Comparison of ENCODE assay signal across 8 mouse cellular contexts in genomic region chr4:85514205-85514681, GRCm38 (mm10). TPM values are rescaled to one million over a fixed set of nuclear protein-coding genes. Genes with fewer than 3 reads are reported as not detected.
DNase-seq lines count a peak whose midpoint lies in the region; ATAC-seq and TF ChIP-seq lines count a peak whose summit lies in the region.

No protein-coding gene starts in this region.

- H3K4me2 ChIP-seq in hindbrain, postnatal 0 days (ENCODE audit: low read depth, low read length), result peak overlapping the region; percentile 99
- H3K4me2 ChIP-seq in limb, embryonic 11.5 days (ENCODE audit: low read depth, severe bottlenecking), result peak overlapping the region; percentile 95
- H3K4me2 ChIP-seq in midbrain, embryonic 12.5 days (replicated peaks), result peak overlapping the region; percentile 96
- H3K4me2 ChIP-seq in stomach, postnatal 0 days (replicated peaks; ENCODE audit: low read depth), result peak overlapping the region; percentile 81

- H3K36me3 ChIP-seq in hindbrain, postnatal 0 days (ENCODE audit: insufficient read depth, low read length), result no peaks in the 10 kb centered on the region
- no peaks in the 10 kb centered on the region for H3K36me3 ChIP-seq in limb, embryonic 11.5 days (ENCODE audit: control insufficient read depth, insufficient read depth, low read length)
- H3K36me3 ChIP-seq in midbrain, embryonic 12.5 days, result no peaks in the 10 kb centered on the region
- H3K36me3 ChIP-seq in stomach, postnatal 0 days (ENCODE audit: control insufficient read depth, insufficient read depth, low read length), result no peaks in the 10 kb centered on the region

- no peaks in the 10 kb centered on the region for H3K27me3 ChIP-seq in hindbrain, postnatal 0 days (ENCODE audit: insufficient read depth, low read length)
- H3K27me3 ChIP-seq in limb, embryonic 11.5 days (ENCODE audit: control insufficient read depth, insufficient read depth, low read length), result 0 out of 2 replicates have a peak, but pooled peaks cover 3% of the 10 kb centered on the region
- peaks cover 43% of the 10 kb centered on the region for H3K27me3 ChIP-seq in midbrain, embryonic 12.5 days
- H3K27me3 ChIP-seq in stomach, postnatal 0 days (ENCODE audit: control insufficient read depth, insufficient read depth, low read length), result no peaks in the 10 kb centered on the region; the same call in 1 of the 2 replicates

- no peak for TF ChIP-seq EP300 in stomach, postnatal 0 days (optimal IDR thresholded peaks at IDR 0.05)

- WGBS in hindbrain, postnatal 0 days, result 1% methylated on average over 33 of the region's 33 CpGs
- under 1% methylated on average over 27 of the region's 33 CpGs for WGBS in limb, embryonic 11.5 days
- WGBS in midbrain, embryonic 12.5 days, result under 1% methylated on average over 30 of the region's 33 CpGs
- under 1% methylated on average over 22 of the region's 33 CpGs for WGBS in stomach, postnatal 0 days

- peaks cover 7% of the 10 kb centered on the region; the same call in 1 of the 2 replicates for H3K4me1 ChIP-seq in hindbrain, postnatal 0 days (ENCODE audit: insufficient read depth, low read length)
- H3K4me1 ChIP-seq in limb, embryonic 11.5 days (ENCODE audit: control insufficient read depth, insufficient read depth, low read length), result peaks cover 3% of the 10 kb centered on the region; the same call in 1 of the 2 replicates
- H3K4me1 ChIP-seq in midbrain, embryonic 12.5 days, result peaks cover 9% of the 10 kb centered on the region
- no peaks in the 10 kb centered on the region for H3K4me1 ChIP-seq in stomach, postnatal 0 days (replicated peaks; ENCODE audit: control insufficient read depth, insufficient read depth)

- no peak overlapping the region for H3K27ac ChIP-seq in hindbrain, postnatal 0 days
- no peak overlapping the region for H3K27ac ChIP-seq in limb, embryonic 11.5 days (replicated peaks; ENCODE audit: low read depth, low read length)
- no peak overlapping the region for H3K27ac ChIP-seq in midbrain, embryonic 12.5 days (replicated peaks)
- H3K27ac ChIP-seq in stomach, postnatal 0 days (replicated peaks), result no peak overlapping the region

- peak overlapping the region; percentile 64 for H3K4me3 ChIP-seq in hindbrain, postnatal 0 days (ENCODE audit: low read length)
- H3K4me3 ChIP-seq in limb, embryonic 11.5 days (ENCODE audit: low read depth, low read length), result peak overlapping the region; percentile 50
- peak overlapping the region; percentile 58 for H3K4me3 ChIP-seq in midbrain, embryonic 12.5 days
- H3K4me3 ChIP-seq in stomach, postnatal 0 days (ENCODE audit: low read depth, low read length), result peak overlapping the region; percentile 48

- peak; percentile 80 for DNase-seq in Muller cell, postnatal 12 days (ENCODE audit: inconsistent ontology term)
- DNase-seq in cerebellum, adult 8-10 months, result peak; percentile 66
- DNase-seq in frontal cortex, postnatal 14 days (ENCODE audit: low spot score in 2 of 2), result peak; percentile 5 to 6
- DNase-seq in hindbrain, postnatal 0 days (ENCODE audit: low spot score), result peak; percentile 61
- peak; percentile 70 for DNase-seq in limb, embryonic 11.5 days (ENCODE audit: low spot score)
- peak; percentile 50 for DNase-seq in stomach, postnatal 0 days (ENCODE audit: low spot score)
- DNase-seq in spleen, postnatal 10 days (ENCODE audit: low spot score in 2 of 2), result no peak

- H3K9me3 ChIP-seq in hindbrain, postnatal 0 days (ENCODE audit: low read length), result no peaks in the 10 kb centered on the region
- H3K9me3 ChIP-seq in limb, embryonic 11.5 days (ENCODE audit: control insufficient read depth, low read length), result no peaks in the 10 kb centered on the region
- H3K9me3 ChIP-seq in midbrain, embryonic 12.5 days, result no peaks in the 10 kb centered on the region
- H3K9me3 ChIP-seq in stomach, postnatal 0 days (ENCODE audit: control insufficient read depth, low read length), result no peaks in the 10 kb centered on the region

- peak; percentile 63 for TF ChIP-seq CTCF in hindbrain, postnatal 0 days (IDR thresholded peaks at IDR 0.05; ENCODE audit: low read depth)
- TF ChIP-seq CTCF in stomach, postnatal 0 days (IDR thresholded peaks at IDR 0.05; ENCODE audit: low read depth), result peak; percentile 48; the same call in 1 of the 2 replicates

- H3K9ac ChIP-seq in hindbrain, postnatal 0 days (replicated peaks; ENCODE audit: low read length), result peak overlapping the region; percentile 68
- peak overlapping the region; percentile 46 for H3K9ac ChIP-seq in limb, embryonic 11.5 days (ENCODE audit: low read length)
- peak overlapping the region; percentile 57 for H3K9ac ChIP-seq in midbrain, embryonic 12.5 days (replicated peaks)
- H3K9ac ChIP-seq in stomach, postnatal 0 days (ENCODE audit: low read length), result 0 out of 2 replicates have a peak overlapping the region, but pooled peaks have one; percentile 18

- ATAC-seq in hindbrain, postnatal 0 days, result peak; percentile 91
- ATAC-seq in limb, embryonic 11.5 days (ENCODE audit: insufficient number of reproducible peaks, low FRiP score, low TSS enrichment, low read depth), result peak; percentile 90
- peak; percentile 95 for ATAC-seq in midbrain, embryonic 12.5 days (ENCODE audit: low FRiP score, low read depth)
- peak; percentile 78 for ATAC-seq in stomach, postnatal 0 days (ENCODE audit: low FRiP score, low TSS enrichment)

RNA-seq across cellular contexts. Expression of gene Adamtsl1, which starts 0.3 kb away (rescaled TPM):
- 12.1 and 13.4 TPM in 2 replicates for total RNA-seq in hindbrain, postnatal 0 days (2014; rRNA removed)
- 7.0 and 8.0 TPM in 2 replicates for polyA plus RNA-seq in hindbrain, postnatal 0 days (2015; fragmentation: Nextera tagmentation; extraction: Ambion mirVana)
- polyA plus RNA-seq in limb, embryonic 11.5 days (2014; fragmentation: Nextera tagmentation; extraction: Ambion mirVana), result 5.8 and 7.4 TPM in 2 replicates
- 9.1 and 10.2 TPM in 2 replicates for polyA plus RNA-seq in midbrain, embryonic 12.5 days (2016; fragmentation: Nextera tagmentation; extraction: Ambion mirVana)
- polyA plus RNA-seq in stomach, postnatal 0 days (2015; fragmentation: Nextera tagmentation; extraction: Ambion mirVana), result 7.1 and 7.3 TPM in 2 replicates

Comparison
In these comparisons a context has a peak if more than half of its experiments do, and no peak if none do; other contexts are left out.
1. DNase-seq: peak in Muller cell, postnatal 12 days (single experiment), cerebellum, adult 8-10 months (single experiment), frontal cortex, postnatal 14 days (2 of 2), hindbrain, postnatal 0 days (single experiment), limb, embryonic 11.5 days (single experiment) and stomach, postnatal 0 days (single experiment); none in spleen, postnatal 10 days (0 of 2).
2. H3K9ac ChIP-seq: peak in every context shown above with its lines; median percentile 68 in hindbrain, postnatal 0 days; 57 in midbrain, embryonic 12.5 days; 46 in limb, embryonic 11.5 days; 18 in stomach, postnatal 0 days.
3. Peak in every context shown above with its lines, with median percentiles within 50 percentile points of each other: ATAC-seq, H3K4me2 ChIP-seq and H3K4me3 ChIP-seq.